Mouse (Mus musculus) forebrain, embryonic 10.5 days (tissue): ENCODE data around the gene Kdm2b. TPM values are rescaled to one million over a fixed set of nuclear protein-coding genes. Genes with fewer than 3 reads are reported as not detected.
A peak's percentile ranks its signal among the peaks of the same experiment; 100 is the strongest.

Experiments used
- DNase-seq: peaks from one replicate; pipeline ENCODE4 v3.0.0-alpha.2; 2017; ENCODE audit warnings: low spot score; ENCODE audit errors: extremely low spot score
- H3K27ac ChIP-seq: fragments of 300-500 bp; sonication (generic); 2 replicates; pipeline ENCODE4 v1.5.1; 2016; ENCODE audit warnings: mild to moderate bottlenecking
- H3K27me3 ChIP-seq: fragments of 300-500 bp; sonication (generic); 2 replicates; pipeline ENCODE4 v1.6.1; 2016; ENCODE audit warnings: mild to moderate bottlenecking; ENCODE audit not compliant: poor library complexity, severe bottlenecking
- H3K36me3 ChIP-seq: fragments of 300-500 bp; sonication (generic); replicated peaks from 2 replicates; pipeline ENCODE4 v1.6.1; 2016; ENCODE audit warnings: mild to moderate bottlenecking, moderate library complexity
- H3K4me1 ChIP-seq: fragments of 300-500 bp; sonication (generic); 2 replicates; pipeline ENCODE4 v1.6.1; 2016
- H3K4me3 ChIP-seq: fragments of 300-500 bp; sonication (generic); 2 replicates; pipeline ENCODE4 v1.5.1; 2016; ENCODE audit warnings: mild to moderate bottlenecking, moderate library complexity
- H3K9me3 ChIP-seq: fragments of 300-500 bp; sonication (generic); 2 replicates; pipeline ENCODE4 v1.6.1; 2016; ENCODE audit warnings: mild to moderate bottlenecking, moderate library complexity
- whole genome bisulfite sequencing: fragments of 180-500 bp; shearing (Covaris S2); methylation state at CpG from one replicate; pipeline ENCODE4 v1.1.7; 2016; 5-methylcytosine and 5-hydroxymethylcytosine counted together
- polyA plus RNA-seq: library from polyadenylated mRNA; unstranded; fragments of >200 nt; fragmentation: Nextera tagmentation; extraction: Ambion mirVana; gene quantifications from 2 replicates; pipeline ENCODE4 v1.2.1, GENCODE M21; 2016

Kdm2b gene
- polyA plus RNA-seq, 1 experiment from 2014 or later: 83.4 TPM

GRCm38 (mm10) chr5:123005716-123006592, 16.3 kb upstream of the Kdm2b start:
- Histone ChIP-seq H3K27me3 (no peaks in the 10 kb centered on the region), H3K36me3 (no peaks in the 10 kb centered on the region), H3K9me3 (no peaks in the 10 kb centered on the region), H3K27ac (peak overlapping the region; percentile 60), H3K4me1 (peaks cover 13% of the 10 kb centered on the region), H3K4me3 (peak overlapping the region; percentile 9; the same call in 1 of the 2 replicates)
- DNase-seq: no peak
- 64% methylated on average over 19 of the region's 19 CpGs for WGBS

GRCm38 (mm10) chr5:123000901-123001300, 11.3 kb upstream of the Kdm2b start:
- 81% methylated on average over 1 of the region's 1 CpGs for WGBS
- no peak overlapping the region for H3K27ac ChIP-seq
- no peaks in the 10 kb centered on the region for H3K27me3 ChIP-seq
- no peak overlapping the region for H3K4me3 ChIP-seq
- no peaks in the 10 kb centered on the region for H3K9me3 ChIP-seq
- H3K36me3 ChIP-seq: peaks cover 16% of the 10 kb centered on the region
- DNase-seq: no peak
- H3K4me1 ChIP-seq: peaks cover 8% of the 10 kb centered on the region

GRCm38 (mm10) chr5:122997205-122998204, 7.9 kb upstream of the Kdm2b start:
- no peak overlapping the region for H3K4me3 ChIP-seq
- no peak overlapping the region for H3K27ac ChIP-seq
- DNase-seq: no peak
- H3K27me3 ChIP-seq: no peaks in the 10 kb centered on the region
- H3K36me3 ChIP-seq: peaks cover 20% of the 10 kb centered on the region
- WGBS: 94% methylated on average over 18 of the region's 18 CpGs
- H3K4me1 ChIP-seq: peaks cover 30% of the 10 kb centered on the region
- H3K9me3 ChIP-seq: no peaks in the 10 kb centered on the region

- H3K36me3 ChIP-seq: peaks cover 20% of the 10 kb centered on the region
- no peak for DNase-seq
- 0% methylated on average over 1 of the region's 1 CpGs for WGBS
- H3K4me3 ChIP-seq: peak overlapping the region; percentile 16
- no peaks in the 10 kb centered on the region for H3K27me3 ChIP-seq
- peaks cover 55% of the 10 kb centered on the region for H3K4me1 ChIP-seq
- H3K27ac ChIP-seq: peak overlapping the region; percentile 85
- no peaks in the 10 kb centered on the region for H3K9me3 ChIP-seq
Observed at GRCm38 (mm10) chr5:122994910-122995309, 5.3 kb upstream of the Kdm2b start.

GRCm38 (mm10) chr5:122994303-122994846, 4.8 kb upstream of the Kdm2b start:
- Histone ChIP-seq H3K4me1 (peaks cover 60% of the 10 kb centered on the region), H3K4me3 (peak overlapping the region; percentile 16), H3K9me3 (no peaks in the 10 kb centered on the region), H3K36me3 (peaks cover 20% of the 10 kb centered on the region), H3K27me3 (no peaks in the 10 kb centered on the region), H3K27ac (peak overlapping the region; percentile 85)
- 13% methylated on average over 5 of the region's 5 CpGs for WGBS
- peak; percentile 90 for DNase-seq

- H3K4me3 ChIP-seq: peak overlapping the region; percentile 16; the same call in 1 of the 2 replicates
- no peaks in the 10 kb centered on the region for H3K27me3 ChIP-seq
- H3K9me3 ChIP-seq: no peaks in the 10 kb centered on the region
- H3K27ac ChIP-seq: peak overlapping the region; percentile 85
- 58% methylated on average over 2 of the region's 2 CpGs for WGBS
- DNase-seq: no peak
- peaks cover 20% of the 10 kb centered on the region for H3K36me3 ChIP-seq
- H3K4me1 ChIP-seq: peaks cover 64% of the 10 kb centered on the region
Observed at GRCm38 (mm10) chr5:122993811-122994210, 4.2 kb upstream of the Kdm2b start.

GRCm38 (mm10) chr5:122991350-122992004, 1.9 kb upstream of the Kdm2b start:
- Histone ChIP-seq H3K4me1 (peaks cover 84% of the 10 kb centered on the region), H3K4me3 (peak overlapping the region; percentile 68), H3K36me3 (peaks cover 4% of the 10 kb centered on the region), H3K27me3 (no peaks in the 10 kb centered on the region), H3K9me3 (no peaks in the 10 kb centered on the region), H3K27ac (peak overlapping the region; percentile 96)
- 28% methylated on average over 5 of the region's 5 CpGs for WGBS
- no peak for DNase-seq

GRCm38 (mm10) chr5:122990411-122991160, 963 bp upstream of the Kdm2b start:
- peak overlapping the region; percentile 68 for H3K4me3 ChIP-seq
- H3K27me3 ChIP-seq: no peaks in the 10 kb centered on the region
- DNase-seq: no peak
- WGBS: 7% methylated on average over 16 of the region's 16 CpGs
- no peaks in the 10 kb centered on the region for H3K9me3 ChIP-seq
- H3K36me3 ChIP-seq: peaks cover 2% of the 10 kb centered on the region
- H3K4me1 ChIP-seq: peaks cover 92% of the 10 kb centered on the region
- peak overlapping the region; percentile 96 for H3K27ac ChIP-seq

- Histone ChIP-seq H3K27me3 (no peaks in the 10 kb centered on the region), H3K4me1 (peaks cover 88% of the 10 kb centered on the region), H3K4me3 (peak overlapping the region; percentile 68), H3K27ac (peak overlapping the region; percentile 96), H3K9me3 (no peaks in the 10 kb centered on the region), H3K36me3 (peaks cover 6% of the 10 kb centered on the region)
- DNase-seq: peak; percentile 79
- WGBS: under 1% methylated on average over 37 of the region's 39 CpGs
Observed at GRCm38 (mm10) chr5:122989001-122989525, 560 bp downstream of the Kdm2b start.

- peak; percentile 67 for DNase-seq
- H3K27ac ChIP-seq: peak overlapping the region; percentile 96
- H3K4me3 ChIP-seq: peak overlapping the region; percentile 68
- WGBS: under 1% methylated on average over 41 of the region's 41 CpGs
- H3K27me3 ChIP-seq: no peaks in the 10 kb centered on the region
- H3K36me3 ChIP-seq: peaks cover 14% of the 10 kb centered on the region
- H3K9me3 ChIP-seq: no peaks in the 10 kb centered on the region
- peaks cover 80% of the 10 kb centered on the region for H3K4me1 ChIP-seq
Observed at GRCm38 (mm10) chr5:122988021-122988751, 1.4 kb downstream of the Kdm2b start.
